Mouse (Mus musculus) forebrain, embryonic 13.5 days (tissue): Measurements from ENCODE around the gene Msmp. TPM values are rescaled to one million over a fixed set of nuclear protein-coding genes. Genes with fewer than 3 reads are reported as not detected.

Source experiments
- ATAC-seq: fragments of 200-750 bp; cut with Nextera tagmentation; 2 replicates; pipeline ENCODE4 v1.8.0; 2017
- H3K27ac ChIP-seq: fragments of 300-500 bp; sonication (generic); 2 replicates; pipeline ENCODE4 v1.5.1; 2015; ENCODE audit warnings: inconsistent platforms, mild to moderate bottlenecking, moderate library complexity
- H3K27me3 ChIP-seq: fragments of 300-500 bp; sonication (generic); 2 replicates; pipeline ENCODE4 v1.6.1; 2015; ENCODE audit warnings: mild to moderate bottlenecking, inconsistent platforms
- H3K36me3 ChIP-seq: fragments of 300-500 bp; sonication (generic); 2 replicates; pipeline ENCODE4 v1.6.1; 2015; ENCODE audit warnings: mild to moderate bottlenecking, inconsistent platforms; ENCODE audit not compliant: poor library complexity, severe bottlenecking
- H3K4me1 ChIP-seq: fragments of 300-500 bp; sonication (generic); 2 replicates; pipeline ENCODE4 v1.6.1; 2015; ENCODE audit warnings: inconsistent platforms
- H3K4me2 ChIP-seq: fragments of 300-500 bp; sonication (generic); 2 replicates; pipeline ENCODE4 v1.6.1; 2015; ENCODE audit warnings: inconsistent platforms, mild to moderate bottlenecking, moderate library complexity
- H3K4me3 ChIP-seq: fragments of 300-500 bp; sonication (generic); 2 replicates; pipeline ENCODE4 v1.5.1; 2015; ENCODE audit warnings: mild to moderate bottlenecking, inconsistent platforms
- H3K9ac ChIP-seq: fragments of 300-500 bp; sonication (generic); 2 replicates; pipeline ENCODE4 v1.6.1; 2015; ENCODE audit warnings: mild to moderate bottlenecking, inconsistent platforms
- H3K9me3 ChIP-seq: fragments of 300-500 bp; sonication (generic); replicated peaks from 2 replicates; pipeline ENCODE4 v1.6.1; 2016; ENCODE audit warnings: inconsistent platforms
- WGBS: fragments of 180-500 bp; shearing (Covaris S2); methylation state at CpG from one replicate; pipeline ENCODE4 v1.1.7; 2015; 5-methylcytosine and 5-hydroxymethylcytosine counted together
- polyA plus RNA-seq: library from polyadenylated mRNA; unstranded; fragments of >200 nt; fragmentation: Nextera tagmentation; extraction: Ambion mirVana; gene quantifications from 2 replicates; pipeline ENCODE4 v1.2.1, GENCODE M21; 2015

Gene Msmp
- polyA plus RNA-seq, 1 experiment from 2014 or later, result 1.8 TPM

GRCm38 (mm10) chr4:43587681-43588080, 3.4 kb upstream of the Msmp start:
- ATAC-seq, result 0 out of 2 replicates have a peak, but pooled peaks have one; percentile 36
- peaks cover 26% of the 10 kb centered on the region for H3K36me3 ChIP-seq

GRCm38 (mm10) chr4:43586411-43586810, 2.1 kb upstream of the Msmp start:
- 82% methylated on average over 8 of the region's 8 CpGs for WGBS
- H3K9ac ChIP-seq, result no peak overlapping the region
- no peaks in the 10 kb centered on the region for H3K27me3 ChIP-seq
- H3K9me3 ChIP-seq, result no peaks in the 10 kb centered on the region
- no peaks in the 10 kb centered on the region for H3K4me1 ChIP-seq
- no peak overlapping the region for H3K27ac ChIP-seq
- H3K36me3 ChIP-seq, result peaks cover 39% of the 10 kb centered on the region
- no peak for ATAC-seq
- H3K4me3 ChIP-seq, result no peak overlapping the region
- no peak overlapping the region for H3K4me2 ChIP-seq

More at GRCm38 (mm10) chr4:43587681-43588080, 3.4 kb upstream of the Msmp start:
- H3K27ac ChIP-seq, result no peak overlapping the region
- WGBS, result 69% methylated on average over 7 of the region's 7 CpGs
- no peaks in the 10 kb centered on the region for H3K27me3 ChIP-seq
- H3K4me3 ChIP-seq, result no peak overlapping the region
- H3K4me2 ChIP-seq, result no peak overlapping the region
- H3K9ac ChIP-seq, result no peak overlapping the region
- H3K9me3 ChIP-seq, result no peaks in the 10 kb centered on the region
- H3K4me1 ChIP-seq, result no peaks in the 10 kb centered on the region

GRCm38 (mm10) chr4:43585682-43586081, 1.4 kb upstream of the Msmp start:
- no peak overlapping the region for H3K4me3 ChIP-seq
- no peaks in the 10 kb centered on the region for H3K9me3 ChIP-seq
- H3K27ac ChIP-seq, result no peak overlapping the region
- WGBS, result 63% methylated on average over 10 of the region's 10 CpGs
- no peak for ATAC-seq
- H3K4me2 ChIP-seq, result no peak overlapping the region
- no peaks in the 10 kb centered on the region for H3K4me1 ChIP-seq
- no peaks in the 10 kb centered on the region for H3K27me3 ChIP-seq
- H3K36me3 ChIP-seq, result peaks cover 46% of the 10 kb centered on the region
- no peak overlapping the region for H3K9ac ChIP-seq

GRCm38 (mm10) chr4:43583421-43583820, 873 bp downstream of the Msmp start:
- peaks cover 51% of the 10 kb centered on the region for H3K36me3 ChIP-seq
- no peak overlapping the region for H3K4me3 ChIP-seq
- no peak overlapping the region for H3K27ac ChIP-seq
- peaks cover 10% of the 10 kb centered on the region for H3K4me1 ChIP-seq
- no peaks in the 10 kb centered on the region for H3K27me3 ChIP-seq
- no peak overlapping the region for H3K9ac ChIP-seq
- H3K4me2 ChIP-seq, result no peak overlapping the region
- WGBS, result 81% methylated on average over 7 of the region's 7 CpGs
- no peak for ATAC-seq
- no peaks in the 10 kb centered on the region for H3K9me3 ChIP-seq

- H3K4me1 ChIP-seq, result peaks cover 21% of the 10 kb centered on the region
- H3K27ac ChIP-seq, result no peak overlapping the region
- no peaks in the 10 kb centered on the region for H3K9me3 ChIP-seq
- no peak overlapping the region for H3K4me2 ChIP-seq
- H3K36me3 ChIP-seq, result peaks cover 51% of the 10 kb centered on the region
- H3K9ac ChIP-seq, result no peak overlapping the region
- 94% methylated on average over 5 of the region's 5 CpGs for WGBS
- ATAC-seq, result no peak
- no peaks in the 10 kb centered on the region for H3K27me3 ChIP-seq
- H3K4me3 ChIP-seq, result no peak overlapping the region
Observed at GRCm38 (mm10) chr4:43582241-43582640, 2.1 kb downstream of the Msmp start.

GRCm38 (mm10) chr4:43581381-43581780, 2.9 kb downstream of the Msmp start:
- no peak overlapping the region for H3K27ac ChIP-seq
- H3K4me2 ChIP-seq, result no peak overlapping the region
- peaks cover 29% of the 10 kb centered on the region for H3K4me1 ChIP-seq
- H3K36me3 ChIP-seq, result peaks cover 51% of the 10 kb centered on the region
- no peaks in the 10 kb centered on the region for H3K9me3 ChIP-seq
- H3K9ac ChIP-seq, result no peak overlapping the region
- H3K27me3 ChIP-seq, result no peaks in the 10 kb centered on the region
- ATAC-seq, result no peak
- 96% methylated on average over 12 of the region's 12 CpGs for WGBS
- H3K4me3 ChIP-seq, result no peak overlapping the region

- H3K27me3 ChIP-seq, result no peaks in the 10 kb centered on the region
- H3K9ac ChIP-seq, result no peak overlapping the region
- peaks cover 51% of the 10 kb centered on the region for H3K36me3 ChIP-seq
- H3K4me2 ChIP-seq, result no peak overlapping the region
- no peak overlapping the region for H3K4me3 ChIP-seq
- 91% methylated on average over 5 of the region's 5 CpGs for WGBS
- H3K9me3 ChIP-seq, result no peaks in the 10 kb centered on the region
- H3K4me1 ChIP-seq, result peaks cover 36% of the 10 kb centered on the region
- ATAC-seq, result no peak
- H3K27ac ChIP-seq, result no peak overlapping the region
Observed at GRCm38 (mm10) chr4:43580721-43581120, 3.6 kb downstream of the Msmp start.

- H3K9me3 ChIP-seq, result no peaks in the 10 kb centered on the region
- peaks cover 45% of the 10 kb centered on the region for H3K36me3 ChIP-seq
- peak overlapping the region; percentile 91 for H3K9ac ChIP-seq
- no peak for ATAC-seq
- H3K4me3 ChIP-seq, result peak overlapping the region; percentile 88
- H3K4me1 ChIP-seq, result peaks cover 46% of the 10 kb centered on the region
- peak overlapping the region; percentile 94 for H3K4me2 ChIP-seq
- 84% methylated on average over 6 of the region's 6 CpGs for WGBS
- no peak overlapping the region for H3K27ac ChIP-seq
- H3K27me3 ChIP-seq, result no peaks in the 10 kb centered on the region
Observed at GRCm38 (mm10) chr4:43579731-43580130, 4.6 kb downstream of the Msmp start.

GRCm38 (mm10) chr4:43579256-43579655, 5.0 kb downstream of the Msmp start:
- peak overlapping the region; percentile 91 for H3K9ac ChIP-seq
- peak overlapping the region; percentile 72; the same call in 1 of the 2 replicates for H3K27ac ChIP-seq
- H3K4me2 ChIP-seq, result peak overlapping the region; percentile 94
- H3K4me1 ChIP-seq, result peaks cover 46% of the 10 kb centered on the region
- peak overlapping the region; percentile 88 for H3K4me3 ChIP-seq
- no peak for ATAC-seq
- no peaks in the 10 kb centered on the region for H3K9me3 ChIP-seq
- WGBS, result 9% methylated on average over 10 of the region's 10 CpGs
- no peaks in the 10 kb centered on the region for H3K27me3 ChIP-seq
- H3K36me3 ChIP-seq, result peaks cover 42% of the 10 kb centered on the region

GRCm38 (mm10) chr4:43578376-43579204, 5.7 kb downstream of the Msmp start, which contains the start of the genes Rgp1 and Gba2:
Rgp1 (plus strand) TSS chr4:43578715.
Gba2 (minus strand) TSS chr4:43578873.
- Histone ChIP-seq H3K36me3 (peaks cover 42% of the 10 kb centered on the region), H3K27me3 (no peaks in the 10 kb centered on the region), H3K9me3 (no peaks in the 10 kb centered on the region), H3K4me3 (peak within 1 kb of the TSS; percentile 88), H3K9ac (peak within 1 kb of the TSS; percentile 91), H3K4me2 (peak within 1 kb of the TSS; percentile 94), H3K4me1 (peaks cover 46% of the 10 kb centered on the region), H3K27ac (peak within 1 kb of the TSS; percentile 72)
- ATAC-seq, result peak; percentile 87
- WGBS, result under 1% methylated on average over 54 of the region's 76 CpGs

GRCm38 (mm10) chr4:43577237-43577881, 6.9 kb downstream of the Msmp start:
- peaks cover 42% of the 10 kb centered on the region for H3K36me3 ChIP-seq
- no peaks in the 10 kb centered on the region for H3K27me3 ChIP-seq
- ATAC-seq, result no peak
- peaks cover 46% of the 10 kb centered on the region for H3K4me1 ChIP-seq
- 63% methylated on average over 8 of the region's 8 CpGs for WGBS
- peak overlapping the region; percentile 94 for H3K4me2 ChIP-seq
- no peaks in the 10 kb centered on the region for H3K9me3 ChIP-seq
- peak overlapping the region; percentile 88 for H3K4me3 ChIP-seq
- no peak overlapping the region for H3K27ac ChIP-seq
- peak overlapping the region; percentile 91 for H3K9ac ChIP-seq

- peak overlapping the region; percentile 53 for H3K9ac ChIP-seq
- 0 out of 2 replicates have a peak overlapping the region, but pooled peaks have one; percentile 1 for H3K27ac ChIP-seq
- no peaks in the 10 kb centered on the region for H3K27me3 ChIP-seq
- peak overlapping the region; percentile 94 for H3K4me2 ChIP-seq
- peaks cover 42% of the 10 kb centered on the region for H3K36me3 ChIP-seq
- no peak for ATAC-seq
- peak overlapping the region; percentile 17; the same call in 1 of the 2 replicates for H3K4me3 ChIP-seq
- H3K4me1 ChIP-seq, result peaks cover 46% of the 10 kb centered on the region
- no peaks in the 10 kb centered on the region for H3K9me3 ChIP-seq
- 43% methylated on average over 2 of the region's 2 CpGs for WGBS
Observed at GRCm38 (mm10) chr4:43575356-43575755, 8.9 kb downstream of the Msmp start.
